Mouse (Mus musculus) retina, postnatal 7 days (tissue): ENCODE measurements around the gene Mvb12a.

ENCODE experiments used
- DNase-seq: peaks from one replicate; pipeline ENCODE4 v3.0.0-alpha.2; 2012; ENCODE audit warnings: low read depth, low spot score

Mvb12a gene

DNA sequence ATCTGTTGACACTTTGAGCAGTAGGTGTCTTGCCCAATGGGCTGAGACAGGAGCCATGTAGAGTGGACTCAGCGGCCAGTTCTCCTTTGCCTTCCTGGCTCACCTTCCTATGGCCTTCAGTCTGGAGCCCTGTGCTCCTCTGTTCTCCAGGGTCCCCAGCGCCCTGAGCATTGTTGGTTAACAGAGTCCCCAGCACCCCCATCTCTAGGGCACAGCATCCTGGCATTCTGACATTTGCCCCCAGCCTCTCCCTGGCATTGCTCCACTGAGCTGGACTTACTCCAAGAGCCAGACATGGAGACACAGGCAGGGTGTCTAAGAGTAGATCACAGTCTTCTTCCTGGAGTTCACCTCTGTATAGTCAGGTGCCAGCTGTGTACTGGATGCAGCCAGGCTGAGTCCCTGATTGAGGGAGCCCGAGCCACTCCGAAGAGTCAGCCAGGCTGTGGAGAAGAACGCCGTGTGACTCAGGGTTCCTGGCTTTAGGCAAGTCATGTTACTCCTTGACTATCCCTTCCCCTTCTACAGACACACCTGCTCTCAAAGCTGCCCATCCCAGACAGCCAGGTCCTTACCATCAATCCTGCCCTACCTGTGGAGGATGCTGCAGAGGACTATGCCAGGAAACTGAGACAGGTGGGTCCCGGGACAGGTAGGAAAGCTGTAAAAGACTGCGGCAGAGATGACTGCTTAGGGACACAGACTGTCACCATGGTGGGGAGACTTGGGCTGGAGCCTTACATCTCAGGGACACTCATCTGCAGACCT is 51.0 kb downstream of the Mvb12a start:
- DNase-seq: no peak

DNA sequence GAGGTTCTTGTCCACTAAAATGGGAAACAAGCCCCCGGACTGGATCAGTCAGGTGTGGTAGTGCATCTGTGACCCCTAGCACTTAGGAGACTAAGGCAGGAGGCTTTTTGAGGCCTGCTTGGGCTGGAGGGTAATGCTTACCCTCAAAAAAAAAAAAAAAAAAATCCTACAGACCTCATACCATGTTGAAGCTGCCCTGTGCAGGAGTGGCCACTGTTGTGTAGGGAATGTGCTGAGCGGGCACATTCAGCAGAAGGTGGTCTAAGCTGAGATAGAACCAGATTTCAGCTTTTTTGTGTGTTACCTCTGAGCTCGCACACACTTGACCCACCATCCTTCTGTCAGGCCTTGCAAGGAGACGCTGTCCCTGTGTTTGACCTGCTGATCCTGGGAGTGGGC is 51.6 kb downstream of the Mvb12a start:
- no peak for DNase-seq

DNA sequence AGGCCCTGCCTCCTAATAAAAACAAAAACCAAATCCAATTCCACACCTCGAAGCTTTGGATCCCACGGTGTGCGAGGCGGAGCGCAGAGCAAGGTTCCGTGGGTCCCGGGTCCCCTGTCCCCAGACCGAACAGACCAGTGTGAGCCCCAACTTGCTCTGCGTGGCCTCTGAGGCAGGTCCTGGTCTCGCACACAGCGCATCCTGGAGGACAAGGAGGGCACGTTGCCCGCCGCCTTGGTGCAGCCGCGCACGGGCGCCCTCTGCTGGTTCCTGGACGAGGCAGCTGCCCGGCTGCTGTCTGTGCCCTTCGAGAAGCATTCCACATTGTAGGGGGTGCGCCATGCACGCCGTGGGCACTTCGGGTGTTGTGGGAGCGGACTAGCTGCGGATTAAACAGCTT is 53.1 kb downstream of the Mvb12a start:
- DNase-seq: peak; percentile 79

DNA sequence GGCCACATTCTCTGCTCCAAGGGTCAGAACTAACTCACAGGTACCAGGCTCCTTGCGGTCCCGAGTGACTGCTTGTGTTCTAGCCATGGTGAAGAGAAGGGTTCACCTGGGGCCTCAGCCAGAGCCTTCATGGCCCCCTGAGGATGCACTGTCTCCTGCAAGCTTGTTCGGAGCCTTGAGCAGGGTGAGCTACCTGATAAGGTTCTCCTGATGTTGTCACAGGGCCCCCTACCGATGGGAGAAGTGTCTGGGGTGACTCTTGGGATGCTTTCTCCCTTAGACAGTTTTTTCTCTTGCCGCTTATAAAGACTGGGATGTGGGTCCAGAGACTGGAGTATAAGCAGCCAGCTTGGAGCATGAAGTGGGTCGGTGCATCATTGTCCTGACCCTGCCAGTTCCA is 53.7 kb downstream of the Mvb12a start:
- no peak for DNase-seq

- DNase-seq: no peak
Measured at GRCm38 (mm10) chr8:71596798-71597197, 54.1 kb downstream of the Mvb12a start.

- DNase-seq: no peak
Measured at GRCm38 (mm10) chr8:71597451-71597850, 54.7 kb downstream of the Mvb12a start, which contains the start of gene Fam129c. TSS of gene Fam129c (plus strand) at chr8:71597648.
